Mouse (Mus musculus) midbrain, embryonic 11.5 days (tissue): ENCODE measurements around the gene Rsad2. TPM values are rescaled to one million over a fixed set of nuclear protein-coding genes. Genes with fewer than 3 reads are reported as not detected.

Experiments
- ATAC-seq: fragments of 200-750 bp; cut with Nextera tagmentation; 2 replicates; pipeline ENCODE4 v1.8.0; 2017; ENCODE audit warnings: moderate TSS enrichment, moderate library complexity; ENCODE audit not compliant: low FRiP score
- DNase-seq: peaks from one replicate; pipeline ENCODE4 v3.0.0; 2015; ENCODE audit warnings: low spot score; ENCODE audit errors: missing footprints
- H3K27ac ChIP-seq: fragments of 300-500 bp; sonication (generic); 2 replicates; pipeline ENCODE4 v1.5.1; 2014; ENCODE audit warnings: low read depth, low read length
- H3K27me3 ChIP-seq: fragments of 300-500 bp; sonication (generic); 2 replicates; pipeline ENCODE4 v1.6.1; 2014; ENCODE audit warnings: mild to moderate bottlenecking, low read length, moderate library complexity, mixed read lengths; ENCODE audit not compliant: control insufficient read depth, insufficient read depth
- H3K36me3 ChIP-seq: fragments of 300-500 bp; sonication (generic); 2 replicates; pipeline ENCODE4 v1.6.1; 2014; ENCODE audit warnings: mild to moderate bottlenecking, low read length, moderate library complexity, mixed read lengths; ENCODE audit not compliant: control insufficient read depth, insufficient read depth
- H3K4me1 ChIP-seq: fragments of 300-500 bp; sonication (generic); 2 replicates; pipeline ENCODE4 v1.6.1; 2014; ENCODE audit warnings: low read length; ENCODE audit not compliant: control insufficient read depth, insufficient read depth
- H3K4me2 ChIP-seq: fragments of 300-500 bp; sonication (generic); 2 replicates; pipeline ENCODE4 v1.6.1; 2014; ENCODE audit warnings: mild to moderate bottlenecking, moderate library complexity
- H3K4me3 ChIP-seq: fragments of 300-500 bp; sonication (generic); 2 replicates; pipeline ENCODE4 v1.5.1; 2014; ENCODE audit warnings: low read depth, low read length
- H3K9ac ChIP-seq: fragments of 300-500 bp; sonication (generic); 2 replicates; pipeline ENCODE4 v1.6.1; 2014; ENCODE audit warnings: low read length
- H3K9me3 ChIP-seq: fragments of 300-500 bp; sonication (generic); 2 replicates; pipeline ENCODE4 v1.6.1; 2016; ENCODE audit warnings: low read length; ENCODE audit not compliant: control insufficient read depth
- WGBS: fragments of 180-500 bp; shearing (Covaris S2); extraction: QIAGEN DNeasy Blood & Tissue Kit; methylation state at CpG from one replicate; pipeline ENCODE4 v1.1.7; 2014; 5-methylcytosine and 5-hydroxymethylcytosine counted together
- microRNA-seq: library from miRNA; unstranded; fragments of <30 nt; microRNA quantifications from one replicate; pipeline ENCODE4, GENCODE M21; 2017
- polyA plus RNA-seq: library from polyadenylated mRNA; unstranded; fragments of >200 nt; fragmentation: Nextera tagmentation; extraction: Ambion mirVana; gene quantifications from 2 replicates; pipeline ENCODE4 v1.2.1, GENCODE M21; 2014

The Rsad2 gene
- polyA plus RNA-seq, 1 experiment from 2014 or later, result 0.18 TPM

- ATAC-seq (no peak), DNase-seq (no peak)
- Histone ChIP-seq H3K4me1 (no peaks in the 10 kb centered on the region), H3K9ac (no peak overlapping the region), H3K9me3 (no peaks in the 10 kb centered on the region), H3K4me2 (no peak overlapping the region), H3K36me3 (no peaks in the 10 kb centered on the region; the same call in 1 of the 2 replicates), H3K4me3 (no peak overlapping the region), H3K27ac (no peak overlapping the region), H3K27me3 (no peaks in the 10 kb centered on the region)
- WGBS, result 71% methylated on average over 2 of the region's 2 CpGs
Observed at GRCm38 (mm10) chr12:26398597-26398996, 57.7 kb downstream of the Rsad2 start.

- no peaks in the 10 kb centered on the region for H3K9me3 ChIP-seq
- no peak overlapping the region for H3K9ac ChIP-seq
- DNase-seq (no peak), ATAC-seq (no peak)
- no peak overlapping the region for H3K4me3 ChIP-seq
- no peaks in the 10 kb centered on the region for H3K27me3 ChIP-seq
- H3K36me3 ChIP-seq, result no peaks in the 10 kb centered on the region
- H3K27ac ChIP-seq, result no peak overlapping the region
- WGBS, result 81% methylated on average over 13 of the region's 13 CpGs
- no peak overlapping the region for H3K4me2 ChIP-seq
- no peaks in the 10 kb centered on the region for H3K4me1 ChIP-seq
Observed at GRCm38 (mm10) chr12:26394485-26395470, 61.5 kb downstream of the Rsad2 start.

DNA sequence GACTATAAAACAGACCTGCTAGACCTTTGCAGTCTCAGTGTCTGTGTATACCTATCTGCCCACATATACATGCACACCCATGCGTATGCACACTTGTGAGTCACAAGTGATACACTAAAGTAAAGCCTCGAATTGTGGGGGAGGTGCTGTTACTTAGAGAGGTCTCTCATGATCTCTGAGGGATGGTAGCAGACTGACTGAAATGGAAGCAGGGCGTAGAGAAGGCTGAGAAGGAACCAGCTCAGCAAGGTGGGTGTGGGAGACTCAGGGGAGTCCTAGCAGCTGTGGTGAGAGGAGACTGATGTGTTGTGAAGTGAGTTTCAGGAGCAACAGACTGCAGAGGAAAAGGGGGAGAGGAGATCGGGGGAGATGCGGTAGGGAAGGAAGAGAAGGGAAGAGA, 63.0 kb downstream of the Rsad2 start:
- Histone ChIP-seq H3K9ac (no peak overlapping the region), H3K4me2 (no peak overlapping the region), H3K4me1 (no peaks in the 10 kb centered on the region), H3K27ac (no peak overlapping the region), H3K4me3 (no peak overlapping the region), H3K27me3 (no peaks in the 10 kb centered on the region), H3K36me3 (no peaks in the 10 kb centered on the region), H3K9me3 (no peaks in the 10 kb centered on the region)
- WGBS, result 85% methylated on average over 5 of the region's 5 CpGs
- no peak for ATAC-seq
- DNase-seq, result no peak

Small RNA genes lying within 50 kb of the gene (microRNA-seq; reads per million reads assigned to microRNA genes)
- 92.5 reads per million, percentile 52 among the genes with 10 or more reads in this experiment for gene Mir6538

Other genes starting within 250 kb of the Rsad2 start
- 24.7 and 25.5 TPM in 2 replicates for gene Rnf144a, start 41.2 kb downstream of the Rsad2 start, polyA plus RNA-seq
- 7.6 and 7.8 TPM in 2 replicates for gene Cmpk2, start 12.8 kb upstream of the Rsad2 start, polyA plus RNA-seq